17 mouse cellular contexts compared by ENCODE assay signal in genomic region chr9:64473695-64474094, GRCm38 (mm10).
DNase-seq lines count a peak whose midpoint lies in the region; ATAC-seq and TF ChIP-seq lines count a peak whose summit lies in the region.
"Had no signal": no experiment of that assay in that cellular context is flagged by ENCODE, and none has a peak within 500 bp of the region (broad histone marks: within the 10 kb centered on the region; RNA-seq: fewer than 3 reads in every experiment).

No protein-coding gene starts in this region.

- no peak overlapping the region for H3K4me3 ChIP-seq in forebrain, embryonic 15.5 days
- no peak overlapping the region for H3K4me3 ChIP-seq in forebrain, embryonic 11.5 days (ENCODE audit: low read depth, low read length)
- peak overlapping the region; percentile 81 for H3K4me3 ChIP-seq in testis, adult 2 months (ENCODE audit: control insufficient read depth, low read depth, low read length)
- H3K4me3 ChIP-seq in heart, embryonic 10.5 days: no peak overlapping the region
- H3K4me3 ChIP-seq: erythroblast, embryonic 14.5 days; limb, embryonic 12.5 days; lung, embryonic 15.5 days; myocyte had no signal

- peak overlapping the region; percentile 59 for H3K27ac ChIP-seq in forebrain, embryonic 15.5 days (replicated peaks)
- H3K27ac ChIP-seq in forebrain, embryonic 11.5 days (ENCODE audit: low read depth, low read length): no peak overlapping the region
- H3K27ac ChIP-seq in testis, adult 2 months (ENCODE audit: control insufficient read depth, insufficient read depth, low read depth, low read length): no peak overlapping the region
- H3K27ac ChIP-seq in heart, embryonic 10.5 days: no peak overlapping the region
- H3K27ac ChIP-seq: hindbrain, postnatal 0 days; limb, embryonic 12.5 days; lung, embryonic 15.5 days had no signal

- DNase-seq in forebrain, embryonic 11.5 days (ENCODE audit: low spot score): no peak
- peak; percentile 14 to 29 for DNase-seq in left cerebral cortex, postnatal 36 days (ENCODE audit: low spot score in 2 of 2)
- no peak for DNase-seq in left cerebral cortex, adult 8-10 months (ENCODE audit: low spot score in 2 of 2)
- DNase-seq in testis, postnatal 10 days (ENCODE audit: low spot score): no peak
- DNase-seq in c-Kit-positive CD71-positive TER-119-positive erythroid progenitor cells, embryonic 14.5 days (ENCODE audit: low spot score): no peak
- DNase-seq in heart, embryonic 10.5 days (ENCODE audit: low spot score): no peak
- DNase-seq: cerebellum, adult 8-10 months; heart, adult 11 months; layer of hippocampus, postnatal 36 days; midbrain, embryonic 14.5 days had no signal

- H3K9me3 ChIP-seq in forebrain, embryonic 15.5 days: no peaks in the 10 kb centered on the region
- no peaks in the 10 kb centered on the region for H3K9me3 ChIP-seq in forebrain, embryonic 11.5 days (ENCODE audit: control insufficient read depth, low read length)
- no peaks in the 10 kb centered on the region for H3K9me3 ChIP-seq in heart, embryonic 10.5 days
- H3K9me3 ChIP-seq: limb, embryonic 12.5 days; lung, embryonic 15.5 days had no signal

- TF ChIP-seq CTCF in testis, adult 2 months (IDR thresholded peaks at IDR 0.05; ENCODE audit: control insufficient read depth, insufficient read depth, insufficient replicate concordance, low read depth, low read length): no peak

- peaks cover 36% of the 10 kb centered on the region for H3K4me1 ChIP-seq in forebrain, embryonic 15.5 days
- peaks cover 8% of the 10 kb centered on the region for H3K4me1 ChIP-seq in forebrain, embryonic 11.5 days (replicated peaks; ENCODE audit: control insufficient read depth, insufficient read depth, low read length)
- no peaks in the 10 kb centered on the region for H3K4me1 ChIP-seq in testis, adult 2 months (ENCODE audit: control insufficient read depth, insufficient read depth, low read length)
- peaks cover 21% of the 10 kb centered on the region; the same call in 1 of the 2 replicates for H3K4me1 ChIP-seq in heart, embryonic 10.5 days
- H3K4me1 ChIP-seq: lung, embryonic 15.5 days had no signal

- H3K4me2 ChIP-seq in forebrain, embryonic 15.5 days (replicated peaks): no peak overlapping the region
- no peak overlapping the region for H3K4me2 ChIP-seq in forebrain, embryonic 11.5 days (ENCODE audit: low read depth, low read length, severe bottlenecking)
- H3K4me2 ChIP-seq: limb, embryonic 12.5 days; lung, embryonic 15.5 days had no signal

- ATAC-seq in forebrain, embryonic 15.5 days (replicated peaks): no peak; the same call in 1 of the 2 replicates
- no peak for ATAC-seq in forebrain, embryonic 11.5 days (replicated peaks; ENCODE audit: low FRiP score)
- ATAC-seq: hindbrain, postnatal 0 days had no signal

- H3K36me3 ChIP-seq in forebrain, embryonic 15.5 days: no peaks in the 10 kb centered on the region
- H3K36me3 ChIP-seq in forebrain, embryonic 11.5 days (ENCODE audit: control insufficient read depth, insufficient read depth, low read length): no peaks in the 10 kb centered on the region
- no peaks in the 10 kb centered on the region for H3K36me3 ChIP-seq in testis, adult 2 months (ENCODE audit: control insufficient read depth, insufficient read depth, low read length)
- no peaks in the 10 kb centered on the region for H3K36me3 ChIP-seq in heart, embryonic 10.5 days
- H3K36me3 ChIP-seq: limb, embryonic 12.5 days; lung, embryonic 15.5 days had no signal

- no peak for TF ChIP-seq POLR2A in testis, adult 2 months (IDR thresholded peaks at IDR 0.05; ENCODE audit: control insufficient read depth, low read depth, low read length)

- WGBS in forebrain, embryonic 15.5 days: 46% methylated on average over 4 of the region's 4 CpGs
- WGBS in forebrain, embryonic 11.5 days: 55% methylated on average over 4 of the region's 4 CpGs
- 53% methylated on average over 4 of the region's 4 CpGs for WGBS in heart, embryonic 10.5 days

- H3K27me3 ChIP-seq in forebrain, embryonic 15.5 days: no peaks in the 10 kb centered on the region
- peaks cover 8% of the 10 kb centered on the region; the same call in 1 of the 2 replicates for H3K27me3 ChIP-seq in forebrain, embryonic 11.5 days (ENCODE audit: control insufficient read depth, insufficient read depth, low read length)
- no peaks in the 10 kb centered on the region for H3K27me3 ChIP-seq in testis, adult 2 months (ENCODE audit: control insufficient read depth, insufficient read depth, low read length)
- peaks cover 39% of the 10 kb centered on the region; the same call in 1 of the 2 replicates for H3K27me3 ChIP-seq in heart, embryonic 10.5 days (ENCODE audit: insufficient read depth, poor library complexity, severe bottlenecking)
- H3K27me3 ChIP-seq: lung, embryonic 15.5 days had no signal

- intact Hi-C loops in left cerebral cortex, postnatal 36 days (cut with DNase I): no loop called here

- no peak overlapping the region for H3K9ac ChIP-seq in forebrain, embryonic 15.5 days (replicated peaks)
- no peak overlapping the region for H3K9ac ChIP-seq in forebrain, embryonic 11.5 days (ENCODE audit: low read length)
- H3K9ac ChIP-seq: limb, embryonic 12.5 days; lung, embryonic 15.5 days had no signal

Comparison
In these comparisons a context has a peak if more than half of its experiments do, and no peak if none do; other contexts are left out.
1. DNase-seq: peak in left cerebral cortex, postnatal 36 days (2 of 2); none in forebrain, embryonic 11.5 days (single experiment), left cerebral cortex, adult 8-10 months (0 of 2), testis, postnatal 10 days (single experiment), c-Kit-positive CD71-positive TER-119-positive erythroid progenitor cells, embryonic 14.5 days (single experiment) and heart, embryonic 10.5 days (single experiment).